ENCODE assay signal across 8 mouse cellular contexts in the genomic region with DNA sequence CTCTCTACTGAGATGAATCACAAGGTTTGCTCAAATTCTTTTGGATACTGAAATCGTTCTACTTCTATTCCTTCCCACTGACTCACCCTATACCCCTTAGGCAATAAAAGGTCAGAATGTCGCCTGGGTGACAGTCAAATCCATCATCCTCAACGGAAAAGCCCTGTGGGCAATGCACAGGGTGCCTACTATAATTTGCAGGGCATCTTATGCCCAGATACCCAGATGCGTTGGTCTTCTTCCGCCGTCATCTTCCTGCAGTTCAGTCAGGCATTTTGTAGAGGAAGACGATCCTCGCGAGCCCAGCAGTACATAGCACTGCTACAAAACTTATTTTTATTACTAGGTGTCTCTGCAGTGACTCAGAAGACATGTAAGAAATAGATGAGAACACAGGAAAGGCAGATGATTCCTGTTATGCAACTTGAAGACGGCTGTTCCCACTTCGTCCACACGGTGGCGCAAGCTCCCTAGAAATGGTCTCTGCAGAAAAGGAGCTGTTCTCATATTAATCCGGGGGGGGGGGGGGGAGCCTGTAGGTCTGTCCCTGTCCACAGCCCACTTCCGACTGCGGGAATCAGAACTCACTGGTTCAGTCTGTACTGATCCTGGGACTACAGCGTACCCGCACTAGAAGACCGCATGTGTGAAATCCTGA. TPM values are rescaled to one million over a fixed set of nuclear protein-coding genes. Genes with fewer than 3 reads are reported as not detected.
DNase-seq lines count a peak whose midpoint lies in the region; ATAC-seq and TF ChIP-seq lines count a peak whose summit lies in the region.

No protein-coding gene starts in this region.

- peaks cover 2% of the 10 kb centered on the region for H3K4me1 ChIP-seq in embryonic facial prominence, embryonic 13.5 days
- no peaks in the 10 kb centered on the region for H3K4me1 ChIP-seq in kidney, embryonic 14.5 days (ENCODE audit: control insufficient read depth, insufficient read depth, low read length)
- H3K4me1 ChIP-seq in limb, embryonic 14.5 days (ENCODE audit: control insufficient read depth, insufficient read depth, low read length), result no peaks in the 10 kb centered on the region
- peaks cover 3% of the 10 kb centered on the region; the same call in 1 of the 2 replicates for H3K4me1 ChIP-seq in midbrain, embryonic 16.5 days (ENCODE audit: control insufficient read depth, insufficient read depth, low read length)
- no peaks in the 10 kb centered on the region for H3K4me1 ChIP-seq in spleen, adult 2 months (ENCODE audit: control insufficient read depth, insufficient read depth, insufficient read length)

- H3K4me3 ChIP-seq in embryonic facial prominence, embryonic 13.5 days, result peak overlapping the region; percentile 36
- peak overlapping the region; percentile 35 for H3K4me3 ChIP-seq in kidney, embryonic 14.5 days (ENCODE audit: low read length)
- H3K4me3 ChIP-seq in limb, embryonic 14.5 days (replicated peaks; ENCODE audit: low read length), result peak overlapping the region; percentile 39
- peak overlapping the region; percentile 31 for H3K4me3 ChIP-seq in midbrain, embryonic 16.5 days (ENCODE audit: low read depth, low read length)
- H3K4me3 ChIP-seq in spleen, adult 2 months (ENCODE audit: extremely low read depth, insufficient read depth, insufficient read length), result no peak overlapping the region

- no peak overlapping the region; the same call in 1 of the 2 replicates for H3K27ac ChIP-seq in embryonic facial prominence, embryonic 13.5 days
- 0 out of 2 replicates have a peak overlapping the region, but pooled peaks have one; percentile 37 for H3K27ac ChIP-seq in kidney, embryonic 14.5 days (ENCODE audit: low read depth, low read length)
- H3K27ac ChIP-seq in limb, embryonic 14.5 days (replicated peaks; ENCODE audit: low read depth, low read length), result no peak overlapping the region
- peak overlapping the region; percentile 17 for H3K27ac ChIP-seq in midbrain, embryonic 16.5 days (ENCODE audit: low read length)
- no peak overlapping the region for H3K27ac ChIP-seq in spleen, adult 2 months (ENCODE audit: insufficient read depth, low read length)

- peaks cover 3% of the 10 kb centered on the region; the same call in 1 of the 2 replicates for H3K27me3 ChIP-seq in embryonic facial prominence, embryonic 13.5 days
- no peaks in the 10 kb centered on the region for H3K27me3 ChIP-seq in kidney, embryonic 14.5 days (ENCODE audit: control insufficient read depth, insufficient read depth, low read length)
- no peaks in the 10 kb centered on the region for H3K27me3 ChIP-seq in limb, embryonic 14.5 days (ENCODE audit: control insufficient read depth, insufficient read depth, low read length)
- H3K27me3 ChIP-seq in midbrain, embryonic 16.5 days (ENCODE audit: control insufficient read depth, insufficient read depth, low read depth, low read length), result peaks cover 4% of the 10 kb centered on the region
- no peaks in the 10 kb centered on the region for H3K27me3 ChIP-seq in spleen, adult 2 months (ENCODE audit: control insufficient read depth, insufficient read depth, low read length)

- no peaks in the 10 kb centered on the region for H3K36me3 ChIP-seq in embryonic facial prominence, embryonic 13.5 days
- no peaks in the 10 kb centered on the region for H3K36me3 ChIP-seq in kidney, embryonic 14.5 days (ENCODE audit: control insufficient read depth, insufficient read depth, low read length)
- H3K36me3 ChIP-seq in limb, embryonic 14.5 days (ENCODE audit: control insufficient read depth, insufficient read depth, low read length), result no peaks in the 10 kb centered on the region
- no peaks in the 10 kb centered on the region for H3K36me3 ChIP-seq in midbrain, embryonic 16.5 days (ENCODE audit: control insufficient read depth, insufficient read depth, low read length)
- H3K36me3 ChIP-seq in spleen, adult 2 months (ENCODE audit: control insufficient read depth, insufficient read depth, low read length), result no peaks in the 10 kb centered on the region

- H3K9me3 ChIP-seq in embryonic facial prominence, embryonic 13.5 days, result no peaks in the 10 kb centered on the region
- H3K9me3 ChIP-seq in kidney, embryonic 14.5 days (ENCODE audit: control insufficient read depth, low read length), result no peaks in the 10 kb centered on the region
- H3K9me3 ChIP-seq in limb, embryonic 14.5 days (ENCODE audit: control insufficient read depth, low read length), result no peaks in the 10 kb centered on the region
- no peaks in the 10 kb centered on the region for H3K9me3 ChIP-seq in midbrain, embryonic 16.5 days (replicated peaks; ENCODE audit: control insufficient read depth, low read length, poor library complexity, severe bottlenecking)

- peak overlapping the region; percentile 63 for H3K4me2 ChIP-seq in embryonic facial prominence, embryonic 13.5 days
- H3K4me2 ChIP-seq in kidney, embryonic 14.5 days (replicated peaks; ENCODE audit: low read depth, low read length), result peak overlapping the region; percentile 55
- H3K4me2 ChIP-seq in limb, embryonic 14.5 days (replicated peaks; ENCODE audit: low read depth, low read length, severe bottlenecking), result peak overlapping the region; percentile 69
- H3K4me2 ChIP-seq in midbrain, embryonic 16.5 days (ENCODE audit: low read length), result peak overlapping the region; percentile 58

- 11% methylated on average over 19 of the region's 19 CpGs for WGBS in embryonic facial prominence, embryonic 13.5 days
- 15% methylated on average over 19 of the region's 19 CpGs for WGBS in kidney, embryonic 14.5 days
- WGBS in limb, embryonic 14.5 days, result 16% methylated on average over 19 of the region's 19 CpGs
- 15% methylated on average over 19 of the region's 19 CpGs for WGBS in midbrain, embryonic 16.5 days
- WGBS in spleen, adult 2 months, result 11% methylated on average over 19 of the region's 19 CpGs

- peak; percentile 83; the same call in 1 of the 2 replicates for TF ChIP-seq CTCF in spleen, adult 2 months (IDR thresholded peaks at IDR 0.05; ENCODE audit: extremely low read depth, insufficient read depth, insufficient read length, insufficient replicate concordance)

- DNase-seq in 416B (ENCODE audit: low read depth), result peak; percentile 91
- DNase-seq in adrenal gland, postnatal 4 days (ENCODE audit: low spot score in 2 of 2), result peak; percentile 80 to 83
- peak; percentile 54 to 88 for DNase-seq in heart, adult 9 months (ENCODE audit: low spot score in 2 of 2)
- DNase-seq in limb, embryonic 14.5 days (ENCODE audit: low spot score), result peak; percentile 77
- DNase-seq in spleen, adult 2 months (ENCODE audit: low read depth in 1 of 2, low spot score in 2 of 2), result peak; percentile 31 to 69

- ATAC-seq in embryonic facial prominence, embryonic 13.5 days (ENCODE audit: insufficient number of reproducible peaks, insufficient read depth, low FRiP score, low TSS enrichment, low read depth), result 0 out of 2 replicates have a peak, but pooled peaks have one; percentile 52
- ATAC-seq in kidney, embryonic 14.5 days (ENCODE audit: low FRiP score, low TSS enrichment), result peak; percentile 68
- peak; percentile 74 for ATAC-seq in limb, embryonic 14.5 days (ENCODE audit: low FRiP score, low read depth)
- peak; percentile 91 for ATAC-seq in midbrain, embryonic 16.5 days

- TF ChIP-seq POLR2A in limb, embryonic 14.5 days (IDR thresholded peaks at IDR 0.05; ENCODE audit: borderline replicate concordance, extremely low read depth, insufficient read depth, insufficient read length), result no peak
- no peak for TF ChIP-seq POLR2A in spleen, adult 2 months (IDR thresholded peaks at IDR 0.05; ENCODE audit: low read depth, low read length)

- peak overlapping the region; percentile 56; the same call in 1 of the 2 replicates for H3K9ac ChIP-seq in embryonic facial prominence, embryonic 13.5 days
- peak overlapping the region; percentile 44; the same call in 1 of the 2 replicates for H3K9ac ChIP-seq in kidney, embryonic 14.5 days (ENCODE audit: low read depth, low read length)
- peak overlapping the region; percentile 58 for H3K9ac ChIP-seq in limb, embryonic 14.5 days (ENCODE audit: low read depth, low read length, severe bottlenecking)
- H3K9ac ChIP-seq in midbrain, embryonic 16.5 days (ENCODE audit: low read depth, low read length), result peak overlapping the region; percentile 39

RNA-seq across cellular contexts. Expression of gene Tmco5, which starts 21.3 kb away (rescaled TPM):
- not detected for total RNA-seq in adrenal gland, postnatal 4 days (2021)
- not detected in 2 replicates for polyA plus RNA-seq in embryonic facial prominence, embryonic 13.5 days (2015; fragmentation: Nextera tagmentation; extraction: Ambion mirVana)
- polyA plus RNA-seq in kidney, embryonic 14.5 days (2014; fragmentation: Nextera tagmentation; extraction: Ambion mirVana), result not detected in 2 replicates
- not detected in 2 replicates for polyA plus RNA-seq in limb, embryonic 14.5 days (2012; rRNA removed)
- polyA plus RNA-seq in limb, embryonic 14.5 days (2014; fragmentation: Nextera tagmentation; extraction: Ambion mirVana), result not detected in 2 replicates
- not detected in 2 replicates for polyA plus RNA-seq in midbrain, embryonic 16.5 days (2015; fragmentation: Nextera tagmentation; extraction: Ambion mirVana)
- not detected in 2 replicates for polyA plus RNA-seq in spleen, adult 2 months (2012; rRNA removed)

Comparison
In these comparisons a context has a peak if more than half of its experiments do, and no peak if none do; other contexts are left out.
1. H3K27ac ChIP-seq: peak in kidney, embryonic 14.5 days (single experiment) and midbrain, embryonic 16.5 days (single experiment); none in embryonic facial prominence, embryonic 13.5 days (single experiment), limb, embryonic 14.5 days (single experiment) and spleen, adult 2 months (single experiment).
2. Peak in every context shown above with its lines, with median percentiles within 50 percentile points of each other: DNase-seq, ATAC-seq, H3K4me2 ChIP-seq and H3K9ac ChIP-seq.